Mouse (Mus musculus) liver, postnatal 0 days (tissue): ENCODE measurements at regions not wholly inside any gene's neighbourhood (a gene's known extent, or its start where the extent isn't known, plus 50 kb on each side); places are given as distances from the start of the nearest gene placed in this dataset.

Experiments
- ATAC-seq: fragments of 200-750 bp; cut with Nextera tagmentation; 2 replicates; pipeline ENCODE4 v1.8.0; 2017; ENCODE audit warnings: mild to moderate bottlenecking, moderate library complexity
- DNase-seq: peaks from one replicate; pipeline ENCODE4 v3.0.0-alpha.2; 2016
- H3K27ac ChIP-seq: fragments of 300-500 bp; sonication (generic); 2 replicates; pipeline ENCODE4 v1.5.1; 2014; ENCODE audit warnings: antibody characterized with exemption, moderate library complexity, mild to moderate bottlenecking, low read depth
- H3K27me3 ChIP-seq: fragments of 300-500 bp; sonication (generic); 2 replicates; pipeline ENCODE4 v1.6.1; 2014; ENCODE audit warnings: low read length, control low read depth, mixed read lengths; ENCODE audit not compliant: insufficient read depth
- H3K36me3 ChIP-seq: fragments of 300-500 bp; sonication (generic); replicated peaks from 2 replicates; pipeline ENCODE4 v1.6.1; 2014; ENCODE audit warnings: mild to moderate bottlenecking, control low read depth, low read length, moderate library complexity, mixed read lengths; ENCODE audit not compliant: insufficient read depth
- H3K4me1 ChIP-seq: fragments of 300-500 bp; sonication (generic); 2 replicates; pipeline ENCODE4 v1.6.1; 2014; ENCODE audit warnings: antibody characterized with exemption, mild to moderate bottlenecking, control low read depth; ENCODE audit not compliant: insufficient read depth
- H3K4me2 ChIP-seq: fragments of 300-500 bp; sonication (generic); 2 replicates; pipeline ENCODE4 v1.6.1; 2014; ENCODE audit warnings: low read depth, mild to moderate bottlenecking, low read length, moderate library complexity, mixed read lengths
- H3K4me3 ChIP-seq: fragments of 300-500 bp; sonication (generic); 2 replicates; pipeline ENCODE4 v1.5.1; 2014; ENCODE audit warnings: low read depth, low read length
- H3K9ac ChIP-seq: fragments of 300-500 bp; sonication (generic); replicated peaks from 2 replicates; pipeline ENCODE4 v1.6.1; 2014; ENCODE audit warnings: mild to moderate bottlenecking, moderate library complexity
- H3K9me3 ChIP-seq: fragments of 300-500 bp; sonication (generic); 2 replicates; pipeline ENCODE4 v1.6.1; 2016; ENCODE audit warnings: mild to moderate bottlenecking, control low read depth, low read length, mixed read lengths
- CTCF ChIP-seq: sonication (generic); IDR thresholded peaks from 2 replicates; pipeline ENCODE4 v1.5.1; 2016; ENCODE audit warnings: antibody characterized with exemption, low read depth
- EP300 ChIP-seq: IDR thresholded peaks from 2 replicates; pipeline ENCODE4 v1.6.1; 2016; ENCODE audit warnings: antibody characterized with exemption, low read depth, mild to moderate bottlenecking
- WGBS: fragments of 180-500 bp; shearing (Covaris S2); extraction: QIAGEN DNeasy Blood & Tissue Kit; methylation state at CpG from one replicate; pipeline ENCODE4 v1.1.7; 2014; ENCODE audit not compliant: insufficient replicate concordance; 5-methylcytosine and 5-hydroxymethylcytosine counted together

DNA sequence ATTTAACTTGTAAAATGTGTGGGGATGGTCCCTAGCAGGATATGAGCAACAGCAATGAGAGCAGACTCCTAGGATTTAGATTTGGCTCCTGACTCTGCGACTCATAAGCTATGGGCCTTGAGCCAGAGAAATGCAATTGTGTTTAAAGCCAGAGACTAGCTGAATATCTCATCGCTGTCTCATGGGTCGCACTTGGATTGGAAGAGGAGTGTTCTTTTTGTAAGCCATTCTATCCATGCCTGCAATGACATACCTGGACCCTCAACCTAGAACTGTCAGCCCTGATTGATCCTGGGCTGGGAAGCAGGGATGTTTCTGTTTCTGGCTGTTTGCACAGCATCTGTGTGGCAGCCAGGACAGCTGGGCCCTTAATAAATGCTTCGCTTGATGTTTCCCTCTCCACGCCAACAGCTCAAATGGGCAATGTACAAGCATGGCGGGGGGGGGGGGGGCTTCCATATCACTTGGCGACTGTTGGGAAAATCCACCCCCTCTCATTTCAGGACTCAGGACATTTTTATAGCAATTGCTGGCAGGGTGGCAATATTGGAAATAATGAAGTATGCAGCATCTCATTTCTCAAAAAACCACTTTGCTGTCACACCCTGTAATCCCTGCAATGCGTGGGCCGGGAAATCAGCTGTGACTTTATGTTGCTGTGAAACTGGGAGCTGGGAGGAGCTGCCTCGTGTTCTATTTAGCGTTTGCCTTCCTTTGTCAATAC is 338.0 kb downstream of the Hs3st1 start:
- Histone ChIP-seq H3K9ac (no peak overlapping the region), H3K4me3 (no peak overlapping the region), H3K36me3 (no peaks in the 10 kb centered on the region), H3K4me1 (no peaks in the 10 kb centered on the region), H3K9me3 (no peaks in the 10 kb centered on the region), H3K27ac (no peak overlapping the region), H3K4me2 (no peak overlapping the region), H3K27me3 (no peaks in the 10 kb centered on the region)
- TF ChIP-seq CTCF, result no peak
- TF ChIP-seq EP300, result no peak
- 75% methylated on average over 11 of the region's 11 CpGs for WGBS
- DNase-seq (no peak), ATAC-seq (no peak)

DNA sequence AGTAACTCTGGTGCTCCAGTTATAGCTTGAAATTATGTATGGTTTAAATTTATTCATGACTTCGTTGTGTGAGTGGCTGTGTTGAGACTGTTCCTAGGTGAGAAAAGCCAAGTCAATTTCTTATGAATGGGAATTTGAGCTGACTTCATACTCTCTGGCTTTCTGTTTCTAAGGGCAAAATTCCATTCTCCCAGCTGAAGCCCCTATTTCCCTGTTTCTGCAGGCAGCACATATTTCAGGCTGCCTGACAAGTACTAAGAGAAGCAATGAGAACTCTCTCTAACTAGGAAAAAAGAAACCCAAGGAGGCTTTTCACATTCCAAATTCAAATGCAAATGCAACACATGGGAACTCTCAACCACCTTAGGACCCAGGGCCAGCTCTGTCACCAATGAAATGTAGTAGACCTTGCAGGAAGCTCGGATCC is 338.7 kb downstream of the Hs3st1 start:
- Histone ChIP-seq H3K27me3 (no peaks in the 10 kb centered on the region), H3K27ac (no peak overlapping the region), H3K9me3 (no peaks in the 10 kb centered on the region), H3K9ac (no peak overlapping the region), H3K4me2 (no peak overlapping the region), H3K36me3 (no peaks in the 10 kb centered on the region), H3K4me3 (no peak overlapping the region), H3K4me1 (no peaks in the 10 kb centered on the region)
- TF ChIP-seq CTCF (no peak), EP300 (no peak)
- 72% methylated on average over 2 of the region's 2 CpGs for WGBS
- ATAC-seq, result no peak
- DNase-seq, result no peak

DNA sequence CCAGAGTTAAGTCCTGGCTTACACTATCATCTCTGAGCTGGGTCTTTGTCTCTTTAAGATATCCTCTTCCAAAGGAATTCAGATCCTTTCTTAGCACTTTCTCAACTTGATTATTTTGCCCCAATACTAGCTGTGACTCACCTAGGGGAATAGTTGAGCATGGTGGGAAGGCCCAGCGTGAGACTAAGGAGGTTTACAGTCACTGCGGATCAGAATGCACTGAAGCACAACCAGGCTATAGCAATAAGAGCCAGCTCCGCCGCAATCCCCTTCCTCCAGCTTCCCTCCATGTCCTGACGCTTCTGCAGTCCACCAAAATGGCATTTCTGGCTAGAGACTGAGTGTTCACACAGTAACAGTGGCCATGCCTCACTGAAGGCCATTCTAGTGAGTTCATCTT is 342.5 kb downstream of the Hs3st1 start:
- whole genome bisulfite sequencing, result 70% methylated on average over 5 of the region's 5 CpGs
- H3K27ac ChIP-seq, result no peak overlapping the region
- no peaks in the 10 kb centered on the region for H3K27me3 ChIP-seq
- no peaks in the 10 kb centered on the region for H3K4me1 ChIP-seq
- no peaks in the 10 kb centered on the region for H3K9me3 ChIP-seq
- H3K4me3 ChIP-seq, result no peak overlapping the region
- no peaks in the 10 kb centered on the region for H3K36me3 ChIP-seq
- no peak overlapping the region for H3K9ac ChIP-seq
- no peak for ATAC-seq
- DNase-seq, result no peak
- TF ChIP-seq CTCF, result no peak
- TF ChIP-seq EP300, result no peak
- H3K4me2 ChIP-seq, result no peak overlapping the region

DNA sequence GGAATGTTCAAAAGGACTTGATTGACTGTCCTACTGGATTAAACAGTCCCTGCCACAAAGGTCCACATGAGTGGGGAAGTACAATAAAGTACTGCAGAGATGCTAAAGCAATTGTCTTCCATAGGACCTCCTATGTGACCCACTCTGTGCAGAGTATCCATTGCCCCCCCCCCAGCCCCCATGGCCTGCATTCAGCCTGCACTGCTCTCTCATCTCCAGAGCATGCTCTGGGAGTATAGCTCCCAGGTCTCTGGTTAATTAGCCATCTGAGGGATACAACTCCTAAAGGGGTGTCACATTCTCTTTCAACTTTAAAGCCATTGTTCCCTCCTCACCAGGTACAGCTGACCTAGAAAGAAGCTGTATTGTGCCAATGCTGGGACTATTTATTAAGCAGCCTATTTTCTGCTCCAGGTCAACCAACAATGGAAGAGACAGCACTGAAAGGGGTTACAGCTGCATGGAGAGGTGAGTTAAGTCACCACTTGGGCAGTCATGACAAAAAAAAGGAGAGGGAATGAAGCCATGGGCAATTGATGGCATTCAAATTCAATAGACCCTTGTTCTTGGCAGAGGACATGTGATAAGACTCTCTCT is 364.8 kb downstream of the Hs3st1 start:
- no peak overlapping the region for H3K27ac ChIP-seq
- no peak overlapping the region for H3K9ac ChIP-seq
- DNase-seq (no peak), ATAC-seq (no peak)
- no peaks in the 10 kb centered on the region for H3K27me3 ChIP-seq
- no peaks in the 10 kb centered on the region for H3K9me3 ChIP-seq
- TF ChIP-seq EP300, result no peak
- no peak for TF ChIP-seq CTCF
- H3K4me2 ChIP-seq, result no peak overlapping the region
- H3K4me3 ChIP-seq, result no peak overlapping the region
- H3K4me1 ChIP-seq, result no peaks in the 10 kb centered on the region
- H3K36me3 ChIP-seq, result no peaks in the 10 kb centered on the region

DNA sequence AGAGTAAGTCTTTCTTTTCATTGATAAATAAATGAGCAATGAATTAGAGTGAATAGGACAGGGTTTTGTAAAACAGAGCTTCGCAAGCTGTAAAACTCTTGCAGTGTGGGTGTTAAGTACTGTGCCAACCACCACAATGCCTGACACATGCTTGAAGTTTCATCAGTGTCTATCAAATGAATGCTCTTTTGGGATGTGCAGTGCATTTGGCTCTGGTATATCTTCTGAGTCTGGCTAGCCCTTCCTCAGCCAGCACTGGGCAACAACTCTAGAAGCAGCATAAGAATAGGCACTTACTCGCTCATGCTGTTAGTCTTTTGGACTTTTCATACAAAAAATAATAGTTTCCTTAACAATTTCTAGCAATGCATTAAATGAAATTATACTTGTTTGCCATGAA is 370.9 kb downstream of the Hs3st1 start:
- no peak for DNase-seq
- Histone ChIP-seq H3K9ac (no peak overlapping the region), H3K4me2 (no peak overlapping the region), H3K27ac (no peak overlapping the region), H3K36me3 (no peaks in the 10 kb centered on the region), H3K9me3 (no peaks in the 10 kb centered on the region), H3K27me3 (no peaks in the 10 kb centered on the region), H3K4me1 (no peaks in the 10 kb centered on the region), H3K4me3 (no peak overlapping the region)
- ATAC-seq, result no peak
- 83% methylated on average over 2 of the region's 2 CpGs for WGBS
- TF ChIP-seq CTCF (no peak), EP300 (no peak)

DNA sequence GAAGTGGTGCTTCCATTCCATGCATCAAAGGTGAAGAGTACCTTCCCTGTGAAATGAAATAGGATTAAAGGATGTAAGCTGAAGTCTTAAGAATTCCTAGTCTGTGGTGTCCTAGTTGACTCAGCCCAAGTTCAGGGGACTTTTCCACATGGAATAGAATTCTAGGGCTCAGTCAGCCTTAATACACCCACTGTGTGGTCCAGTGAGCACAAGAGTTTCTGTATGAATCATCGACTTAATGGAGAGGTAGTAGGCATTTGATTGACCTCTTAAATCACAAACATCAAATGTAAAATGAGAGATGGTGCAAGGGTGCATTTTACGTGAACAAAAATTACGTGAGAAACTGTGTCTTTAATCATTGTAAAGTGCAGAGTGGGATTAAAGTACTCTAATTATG is 381.1 kb downstream of the Hs3st1 start:
- no peak for TF ChIP-seq EP300
- no peak for TF ChIP-seq CTCF
- no peaks in the 10 kb centered on the region for H3K36me3 ChIP-seq
- no peak for ATAC-seq
- H3K27me3 ChIP-seq, result no peaks in the 10 kb centered on the region
- no peak for DNase-seq
- 76% methylated on average over 3 of the region's 3 CpGs for WGBS
- H3K4me2 ChIP-seq, result no peak overlapping the region
- no peak overlapping the region for H3K9ac ChIP-seq
- H3K4me1 ChIP-seq, result no peaks in the 10 kb centered on the region
- no peak overlapping the region for H3K4me3 ChIP-seq
- H3K27ac ChIP-seq, result no peak overlapping the region
- H3K9me3 ChIP-seq, result no peaks in the 10 kb centered on the region
